Mouse (Mus musculus) stomach, embryonic 16.5 days (tissue): ENCODE data around the gene Med22. TPM values are rescaled to one million over a fixed set of nuclear protein-coding genes. Genes with fewer than 3 reads are reported as not detected.

Source experiments
- ATAC-seq: fragments of 200-750 bp; cut with Nextera tagmentation; 2 replicates; pipeline ENCODE4 v1.8.0; 2017; ENCODE audit warnings: moderate number of reproducible peaks, moderate TSS enrichment; ENCODE audit not compliant: insufficient read depth, low FRiP score
- H3K27ac ChIP-seq: fragments of 300-500 bp; sonication (generic); 2 replicates; pipeline ENCODE4 v1.5.1; 2014; ENCODE audit warnings: low read length
- H3K27me3 ChIP-seq: fragments of 300-500 bp; sonication (generic); 2 replicates; pipeline ENCODE4 v1.6.1; 2014; ENCODE audit warnings: low read length, control low read depth, mixed read lengths; ENCODE audit not compliant: control insufficient read depth, insufficient read depth
- H3K36me3 ChIP-seq: fragments of 300-500 bp; sonication (generic); 2 replicates; pipeline ENCODE4 v1.6.1; 2014; ENCODE audit warnings: low read length; ENCODE audit not compliant: control insufficient read depth, insufficient read depth
- H3K4me1 ChIP-seq: fragments of 300-500 bp; sonication (generic); 2 replicates; pipeline ENCODE4 v1.6.1; 2014; ENCODE audit warnings: low read length, control low read depth, mixed read lengths; ENCODE audit not compliant: control insufficient read depth, insufficient read depth
- H3K4me2 ChIP-seq: fragments of 300-500 bp; sonication (generic); 2 replicates; pipeline ENCODE4 v1.6.1; 2014; ENCODE audit warnings: low read depth, low read length, mixed read lengths
- H3K4me3 ChIP-seq: fragments of 300-500 bp; sonication (generic); replicated peaks from 2 replicates; pipeline ENCODE4 v1.5.1; 2014; ENCODE audit warnings: mild to moderate bottlenecking, low read length
- H3K9ac ChIP-seq: fragments of 300-500 bp; sonication (generic); 2 replicates; pipeline ENCODE4 v1.6.1; 2014; ENCODE audit warnings: low read length
- H3K9me3 ChIP-seq: fragments of 300-500 bp; sonication (generic); replicated peaks from 2 replicates; pipeline ENCODE4 v1.6.1; 2016; ENCODE audit warnings: low read length, control low read depth; ENCODE audit not compliant: control insufficient read depth
- WGBS: fragments of 180-500 bp; shearing (Covaris S2); extraction: QIAGEN DNeasy Blood & Tissue Kit; methylation state at CpG from one replicate; pipeline ENCODE4 v1.1.7; 2014; 5-methylcytosine and 5-hydroxymethylcytosine counted together
- polyA plus RNA-seq: library from polyadenylated mRNA; unstranded; fragments of >200 nt; fragmentation: Nextera tagmentation; extraction: Ambion mirVana; gene quantifications from 2 replicates; pipeline ENCODE4 v1.2.1, GENCODE M21; 2015

Gene Med22
- polyA plus RNA-seq, 1 experiment from 2014 or later, result 43.0 TPM

DNA sequence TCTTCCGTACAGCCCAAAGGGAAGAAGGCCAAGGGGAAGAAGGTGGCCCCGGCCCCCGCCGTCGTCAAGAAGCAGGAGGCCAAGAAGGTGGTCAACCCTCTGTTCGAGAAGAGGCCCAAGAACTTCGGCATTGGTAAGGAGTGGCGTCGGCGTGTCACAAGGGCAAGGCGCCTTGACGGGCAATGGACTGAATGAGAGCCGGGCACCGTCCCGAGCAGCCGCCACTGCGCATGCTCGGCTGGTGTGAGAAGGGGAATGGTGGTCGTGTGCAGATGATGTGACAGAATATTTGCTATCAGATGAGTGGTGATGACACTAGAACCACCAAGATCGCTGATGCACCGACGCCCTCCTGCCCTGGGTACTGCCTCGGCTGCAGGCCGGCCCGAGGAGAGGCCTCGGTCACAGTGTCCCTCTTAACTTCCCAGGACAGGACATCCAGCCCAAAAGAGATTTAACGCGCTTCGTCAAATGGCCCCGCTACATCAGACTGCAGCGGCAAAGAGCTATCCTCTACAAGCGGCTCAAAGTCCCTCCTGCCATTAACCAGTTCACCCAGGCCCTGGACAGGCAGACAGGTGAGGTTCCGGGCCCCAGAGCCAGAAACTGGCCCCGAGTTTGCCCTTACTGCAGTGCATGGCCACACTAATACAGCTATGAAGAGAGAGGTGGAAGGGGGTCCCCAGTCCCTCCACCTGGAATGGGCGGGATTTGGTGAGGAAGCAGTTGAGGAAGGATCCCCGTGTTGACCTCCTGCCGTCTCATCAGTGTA lies 703 bp upstream of the Med22 start:
- H3K9ac ChIP-seq, result peak overlapping the region; percentile 80
- H3K4me3 ChIP-seq, result peak overlapping the region; percentile 87
- WGBS, result under 1% methylated on average over 37 of the region's 37 CpGs
- peaks cover 29% of the 10 kb centered on the region for H3K4me1 ChIP-seq
- no peaks in the 10 kb centered on the region for H3K9me3 ChIP-seq
- H3K27ac ChIP-seq, result peak overlapping the region; percentile 87
- peak overlapping the region; percentile 100 for H3K4me2 ChIP-seq
- no peaks in the 10 kb centered on the region for H3K27me3 ChIP-seq
- H3K36me3 ChIP-seq, result peaks cover 26% of the 10 kb centered on the region
- peak; percentile 38 for ATAC-seq

DNA sequence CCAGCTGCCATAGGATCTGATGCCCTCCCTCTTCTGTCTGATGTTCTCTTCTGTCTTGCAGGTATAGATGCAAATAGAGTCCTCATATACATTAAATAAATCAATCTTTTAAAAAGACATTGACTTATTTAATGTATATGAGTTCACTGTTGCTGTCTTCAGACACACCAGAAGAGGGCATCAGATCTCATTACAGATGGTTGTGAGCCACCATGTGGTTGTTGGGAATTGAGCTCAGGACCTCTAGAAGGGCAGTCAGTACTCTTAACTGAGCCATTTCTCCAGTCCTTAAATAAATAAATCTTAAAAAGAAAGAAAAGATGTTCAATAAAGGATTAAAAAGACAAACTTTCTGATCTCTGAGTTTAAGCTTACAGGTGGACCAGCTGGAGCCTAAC lies 1.1 kb downstream of the Med22 start:
- Histone ChIP-seq H3K36me3 (peaks cover 32% of the 10 kb centered on the region), H3K4me1 (peaks cover 21% of the 10 kb centered on the region), H3K4me2 (peak overlapping the region; percentile 85), H3K9me3 (no peaks in the 10 kb centered on the region), H3K9ac (peak overlapping the region; percentile 80), H3K27me3 (no peaks in the 10 kb centered on the region), H3K27ac (peak overlapping the region; percentile 91; the same call in 1 of the 2 replicates), H3K4me3 (peak overlapping the region; percentile 87)
- ATAC-seq, result no peak

DNA sequence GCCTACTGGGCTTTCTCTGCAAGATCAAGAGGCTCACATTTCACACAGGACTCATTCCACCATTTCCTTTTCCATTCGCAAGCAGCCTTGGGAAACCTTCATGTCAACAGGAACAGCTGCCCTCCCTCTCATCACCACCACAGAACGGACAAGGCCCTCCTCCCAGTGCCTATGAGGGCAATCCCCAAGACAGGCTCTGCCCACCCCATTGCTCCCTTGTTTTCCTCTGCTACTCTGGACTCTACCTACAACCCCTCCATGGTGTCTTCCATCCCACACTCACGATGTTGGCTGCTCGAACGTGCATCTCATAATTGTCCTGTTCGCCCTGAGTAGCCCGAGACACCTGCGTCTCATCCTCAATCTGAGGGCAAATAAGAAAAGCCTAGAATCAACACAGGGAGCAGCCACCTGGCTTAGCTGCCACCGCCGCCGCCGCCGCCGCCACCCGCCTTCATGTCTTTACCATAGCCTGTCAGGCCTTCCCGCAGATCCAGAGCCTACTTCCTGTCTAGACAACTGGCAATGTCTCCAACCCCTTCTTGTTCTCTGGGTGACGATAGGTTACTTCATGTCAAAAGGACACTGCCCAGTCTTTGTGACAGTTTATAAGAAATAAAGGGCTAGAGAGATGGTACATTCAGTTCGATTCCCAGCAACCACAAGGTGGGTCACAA lies 1.6 kb downstream of the Med22 start:
- H3K9ac ChIP-seq, result peak overlapping the region; percentile 80

DNA sequence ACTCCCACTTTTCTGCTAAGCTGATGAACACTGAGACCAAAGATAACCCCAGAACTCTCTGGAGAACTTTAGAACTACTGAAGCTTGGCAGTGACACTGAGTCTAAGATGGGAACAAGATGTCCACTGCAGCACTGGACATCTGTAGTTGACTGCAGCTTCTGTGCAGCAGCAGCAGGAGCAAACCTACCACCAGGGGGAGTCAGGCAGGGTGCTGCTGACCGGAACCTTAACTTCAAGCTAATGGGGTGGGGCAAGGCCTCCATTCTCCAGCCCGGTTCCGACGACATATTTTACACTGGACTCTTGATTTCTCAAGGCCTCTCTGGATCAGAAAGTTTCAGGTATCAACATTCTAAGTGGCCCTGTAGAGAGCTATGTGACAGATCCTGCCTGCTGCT lies 3.4 kb downstream of the Med22 start:
- Histone ChIP-seq H3K27ac (no peak overlapping the region), H3K36me3 (peaks cover 16% of the 10 kb centered on the region), H3K9ac (no peak overlapping the region), H3K4me2 (no peak overlapping the region), H3K9me3 (no peaks in the 10 kb centered on the region), H3K4me3 (no peak overlapping the region), H3K4me1 (peaks cover 29% of the 10 kb centered on the region), H3K27me3 (no peaks in the 10 kb centered on the region)
- WGBS, result 50% methylated on average over 4 of the region's 4 CpGs
- ATAC-seq, result no peak

More for the DNA sequence above, 1.6 kb downstream of the Med22 start:
- H3K4me1 ChIP-seq, result peaks cover 24% of the 10 kb centered on the region
- no peaks in the 10 kb centered on the region for H3K9me3 ChIP-seq
- WGBS, result 71% methylated on average over 18 of the region's 18 CpGs
- H3K4me2 ChIP-seq, result peak overlapping the region; percentile 85
- peak overlapping the region; percentile 87 for H3K4me3 ChIP-seq
- ATAC-seq, result no peak
- no peak overlapping the region for H3K27ac ChIP-seq
- peaks cover 32% of the 10 kb centered on the region for H3K36me3 ChIP-seq
- H3K27me3 ChIP-seq, result no peaks in the 10 kb centered on the region

DNA sequence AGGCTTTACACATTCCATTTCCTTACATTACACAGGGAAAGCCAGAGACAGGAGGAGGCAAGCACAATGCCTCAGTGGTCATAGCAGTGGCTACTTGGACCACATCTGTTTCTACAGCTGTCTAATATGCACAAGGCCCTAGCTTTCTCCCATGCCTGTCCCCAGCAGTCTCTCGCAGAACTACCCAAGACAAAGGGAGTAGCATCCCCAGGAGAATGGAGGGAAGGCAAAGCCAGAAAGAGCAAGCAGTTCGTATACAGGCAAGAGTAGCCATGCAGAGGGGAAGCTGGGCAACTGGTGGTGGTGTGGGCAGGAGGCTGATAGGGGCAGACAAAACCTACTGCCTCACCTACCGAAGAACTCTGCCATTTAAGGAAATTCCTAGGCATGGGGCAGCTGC lies 4.0 kb downstream of the Med22 start:
- no peak overlapping the region for H3K27ac ChIP-seq
- no peak for ATAC-seq
- H3K4me2 ChIP-seq, result no peak overlapping the region
- H3K9ac ChIP-seq, result no peak overlapping the region
- no peaks in the 10 kb centered on the region for H3K9me3 ChIP-seq
- peaks cover 14% of the 10 kb centered on the region; the same call in 1 of the 2 replicates for H3K36me3 ChIP-seq
- peaks cover 30% of the 10 kb centered on the region for H3K4me1 ChIP-seq
- 93% methylated on average over 3 of the region's 3 CpGs for WGBS
- H3K27me3 ChIP-seq, result no peaks in the 10 kb centered on the region
- H3K4me3 ChIP-seq, result no peak overlapping the region

DNA sequence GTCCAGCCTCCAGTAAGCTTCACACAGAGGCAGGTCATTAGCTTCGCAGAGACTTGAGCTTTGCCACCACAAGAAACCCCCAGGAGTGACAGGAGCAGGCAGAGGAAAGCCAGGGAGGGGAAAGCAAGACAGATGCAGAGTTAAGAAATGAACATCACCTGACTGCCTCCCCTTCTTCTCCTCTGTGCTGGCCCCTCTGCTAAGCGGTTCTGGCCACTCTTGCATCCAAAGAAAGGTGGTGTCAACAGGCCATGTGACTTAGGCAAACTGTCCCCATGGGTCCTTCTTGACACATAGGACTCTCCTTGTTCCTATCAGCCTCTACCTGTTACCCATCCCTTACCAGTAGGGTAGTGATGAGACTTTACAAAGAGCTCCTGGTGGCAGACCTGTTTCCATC lies 4.5 kb downstream of the Med22 start:
- no peak overlapping the region for H3K4me2 ChIP-seq
- H3K27me3 ChIP-seq, result no peaks in the 10 kb centered on the region
- H3K9me3 ChIP-seq, result no peaks in the 10 kb centered on the region
- H3K4me3 ChIP-seq, result no peak overlapping the region
- peaks cover 34% of the 10 kb centered on the region for H3K4me1 ChIP-seq
- no peak for ATAC-seq
- no peak overlapping the region for H3K9ac ChIP-seq
- peaks cover 14% of the 10 kb centered on the region; the same call in 1 of the 2 replicates for H3K36me3 ChIP-seq
- WGBS, result 93% methylated on average over 2 of the region's 2 CpGs
- H3K27ac ChIP-seq, result no peak overlapping the region

DNA sequence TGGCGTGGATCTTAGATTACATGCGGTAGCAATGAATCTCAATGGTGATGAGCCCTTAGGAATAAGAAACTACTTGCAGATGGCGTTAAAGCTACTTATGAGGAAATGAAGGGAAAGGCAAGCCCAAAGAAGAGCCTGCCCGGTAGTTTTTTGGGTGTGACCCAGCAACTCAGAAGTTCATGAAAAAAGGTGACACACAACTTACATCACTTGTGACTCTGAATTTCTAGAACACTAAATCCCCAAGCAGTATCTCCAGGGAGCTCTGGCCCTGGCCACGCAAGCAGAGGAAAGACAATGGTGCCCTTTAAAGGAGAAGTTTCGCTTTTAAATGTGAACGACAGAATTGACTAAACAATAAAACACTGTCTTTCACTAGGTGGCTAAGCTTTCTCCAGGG lies 7.2 kb downstream of the Med22 start:
- H3K4me2 ChIP-seq, result peak overlapping the region; percentile 71
- H3K9me3 ChIP-seq, result no peaks in the 10 kb centered on the region
- 12% methylated on average over 7 of the region's 7 CpGs for WGBS
- no peak for ATAC-seq
- peak overlapping the region; percentile 86 for H3K27ac ChIP-seq
- H3K9ac ChIP-seq, result peak overlapping the region; percentile 92
- peaks cover 27% of the 10 kb centered on the region for H3K36me3 ChIP-seq
- H3K4me1 ChIP-seq, result peaks cover 27% of the 10 kb centered on the region
- no peaks in the 10 kb centered on the region for H3K27me3 ChIP-seq
- H3K4me3 ChIP-seq, result peak overlapping the region; percentile 78

DNA sequence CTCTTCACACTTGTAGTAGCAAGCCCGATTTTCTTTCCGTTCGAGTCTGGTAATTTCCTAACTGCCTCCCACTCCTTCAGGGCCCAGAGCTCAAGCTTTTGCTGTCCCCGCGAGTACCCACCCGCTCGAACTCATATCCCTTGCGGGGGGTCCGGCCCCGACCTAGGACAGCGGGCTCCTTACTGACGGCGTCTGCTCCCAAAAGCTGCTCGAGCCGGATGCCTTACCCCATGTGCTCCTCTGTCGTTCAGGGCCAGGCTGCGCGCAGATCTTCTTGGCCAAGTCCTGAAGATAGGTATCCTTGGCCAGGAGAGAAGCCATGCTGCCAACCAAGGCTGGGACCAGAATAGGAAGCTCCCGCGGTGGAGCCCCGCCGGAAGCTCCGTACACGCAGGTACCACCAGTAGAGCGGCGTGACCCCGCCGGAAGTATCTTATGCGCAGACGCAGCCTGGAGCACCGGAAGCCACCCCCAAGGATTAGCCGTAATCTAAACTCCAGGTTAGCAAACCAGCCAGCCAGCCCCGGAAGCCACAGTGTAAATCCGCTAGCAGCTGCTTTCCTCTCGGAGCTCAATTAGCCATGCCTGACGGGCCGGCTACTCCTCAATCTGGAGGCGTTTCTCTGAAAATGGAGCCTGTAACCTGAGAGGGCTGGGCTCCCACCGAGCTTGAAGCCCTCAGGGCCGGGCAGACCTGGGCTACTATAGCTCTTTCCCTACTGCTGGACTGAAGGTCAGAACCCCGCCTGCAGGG lies 7.8 kb downstream of the Med22 start, which contains the start of gene Surf6:
TSS of gene Surf6 (minus strand) at position 413 of the 754 bp plus-strand sequence.
- Histone ChIP-seq H3K4me2 (peak within 1 kb of the TSS; percentile 71), H3K4me1 (peaks cover 24% of the 10 kb centered on the region), H3K27ac (peak within 1 kb of the TSS; percentile 86), H3K36me3 (peaks cover 27% of the 10 kb centered on the region), H3K9me3 (no peaks in the 10 kb centered on the region), H3K4me3 (peak within 1 kb of the TSS; percentile 78), H3K9ac (peak within 1 kb of the TSS; percentile 92), H3K27me3 (no peaks in the 10 kb centered on the region)
- peak; percentile 96 for ATAC-seq
- WGBS, result under 1% methylated on average over 41 of the region's 41 CpGs
